Mouse (Mus musculus) heart, adult 18-20 months (tissue): ENCODE data around the gene Lta. TPM values are rescaled to one million over a fixed set of nuclear protein-coding genes. Genes with fewer than 3 reads are reported as not detected.
"Not testable (repeated sequence)": the region's sequence is repeated elsewhere in the genome, so short reads cannot be mapped to it uniquely, and the experiment has no call there.

Experiments
- DNase-seq, 2 experiments: peaks; one replicate each; pipeline ENCODE4 v3.0.0; 2021 to 2022; ENCODE audit warnings: mixed read lengths in 1 of 2
- total RNA-seq, 2 experiments: library from RNA; stranded (reverse); gene quantifications; 2 replicates each; pipeline ENCODE4 v1.2.3; 2021

The Lta gene
- total RNA-seq, 2 experiments from 2014 or later: 1.0 TPM; not detected in 1

DNA sequence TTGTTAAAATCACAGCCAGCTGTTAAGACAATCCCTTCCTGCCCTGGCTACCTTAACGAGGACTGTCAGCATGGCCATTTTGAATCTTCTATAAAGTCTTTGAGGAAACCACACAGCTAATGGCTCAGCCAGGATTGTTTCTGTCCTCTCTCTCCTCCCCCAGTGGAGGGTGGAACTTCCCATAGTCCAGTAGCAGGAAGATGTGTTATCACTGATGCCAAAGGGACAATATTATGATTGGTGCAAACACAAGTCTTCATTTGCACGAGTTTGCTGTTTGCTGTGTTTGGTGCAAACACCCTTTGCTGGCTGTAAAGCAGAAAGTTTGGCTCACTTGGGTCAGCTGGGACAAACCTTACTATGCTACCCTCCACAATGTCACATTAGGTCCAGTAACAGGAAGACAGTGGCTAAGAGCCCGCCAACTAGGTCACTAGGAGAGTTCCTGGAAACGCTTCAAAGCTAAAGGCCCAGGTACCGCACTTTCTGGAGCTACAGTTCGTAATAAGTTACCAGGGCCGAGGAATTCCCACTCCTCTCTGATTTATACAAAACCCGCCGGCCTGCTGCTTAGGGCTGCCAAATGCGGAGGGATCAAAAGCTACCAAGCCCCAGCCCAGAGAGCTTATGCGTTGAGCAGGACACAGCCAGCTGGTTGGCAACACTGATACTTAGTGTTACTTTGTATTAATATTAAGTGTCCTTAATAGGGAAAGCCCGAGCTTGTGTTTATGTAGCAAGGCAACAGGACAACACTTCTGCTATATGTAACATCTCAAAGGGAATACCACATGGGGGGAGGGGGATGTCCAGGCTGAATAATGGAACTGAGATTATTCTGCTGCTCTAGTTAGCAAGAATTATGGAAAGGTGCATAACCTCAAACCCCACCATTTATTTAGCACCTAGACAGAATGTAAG is 35.5 kb upstream of the Lta start:
- DNase-seq: peak; percentile 36 to 58

DNA sequence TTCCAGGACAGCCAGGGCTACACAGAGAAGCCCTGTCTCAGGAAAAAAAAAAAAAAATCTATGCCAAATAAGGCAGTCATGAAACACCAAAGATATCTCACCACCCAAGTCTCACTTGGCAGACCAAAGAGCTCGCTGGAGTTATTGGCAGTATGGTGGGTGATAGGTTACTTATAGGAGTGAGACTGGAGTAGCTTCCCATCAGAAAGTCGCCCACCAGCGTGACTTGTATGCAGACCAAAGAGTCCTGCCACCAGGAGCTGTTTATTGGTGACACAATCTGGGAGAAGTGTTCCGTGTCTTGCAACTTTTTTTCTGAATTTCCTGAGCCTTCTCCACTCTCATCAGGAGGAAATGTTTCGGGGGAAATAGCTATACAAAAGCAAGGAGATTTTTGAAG is 34.5 kb upstream of the Lta start:
- peak in 1 of 2 experiments; percentile 6 for DNase-seq

DNA sequence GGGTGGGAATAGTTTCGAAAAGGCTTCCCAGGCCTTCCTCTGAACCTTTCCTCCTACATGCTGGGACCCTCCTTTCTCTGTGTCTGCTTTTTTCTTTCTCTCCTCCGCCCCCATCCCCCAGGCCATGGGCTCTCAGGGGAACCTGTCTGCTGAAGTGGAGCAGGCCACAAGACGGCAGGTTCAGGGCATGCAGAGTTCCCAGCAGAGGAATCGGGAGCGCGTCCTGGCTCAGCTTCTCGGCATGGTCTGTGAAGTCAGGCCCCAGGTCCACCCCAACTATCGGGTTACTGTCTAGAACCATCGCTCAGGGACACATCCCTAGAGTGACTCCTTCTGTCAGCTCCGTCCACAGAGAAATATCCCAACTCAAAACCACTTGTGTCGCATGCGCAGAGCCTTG is 32.4 kb upstream of the Lta start:
- DNase-seq: peak in 1 of 2 experiments; percentile 4

DNA sequence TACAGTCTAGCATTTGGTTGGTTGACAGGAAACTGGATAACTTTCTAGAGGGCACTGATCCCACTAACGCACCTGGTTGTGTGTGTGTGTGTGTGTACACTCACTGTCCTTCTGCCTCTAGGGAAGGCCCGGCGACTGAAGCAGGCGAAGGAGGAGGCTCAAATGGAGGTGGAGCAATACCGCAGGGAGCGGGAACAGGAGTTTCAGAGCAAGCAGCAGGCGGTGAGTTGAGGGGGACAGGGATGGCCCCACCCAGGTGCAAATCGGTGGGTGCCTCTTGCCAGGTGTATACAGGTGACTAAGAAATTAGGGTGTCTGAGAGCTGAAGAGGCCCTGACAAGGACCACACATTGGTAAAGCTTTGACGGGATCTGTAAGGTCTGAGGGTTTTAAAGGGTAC is 31.8 kb upstream of the Lta start:
- DNase-seq: peak in 1 of 2 experiments; percentile 3

- DNase-seq: peak; percentile 95 to 99
Measured at GRCm38 (mm10) chr17:35236390-35236746, 31.2 kb upstream of the Lta start.

GRCm38 (mm10) chr17:35235614-35236389 is 30.7 kb upstream of the Lta start, which contains the start of gene Nfkbil1:
Gene Nfkbil1 (minus strand): TSS chr17:35235792.
- DNase-seq: peak; percentile 93 to 96

DNA sequence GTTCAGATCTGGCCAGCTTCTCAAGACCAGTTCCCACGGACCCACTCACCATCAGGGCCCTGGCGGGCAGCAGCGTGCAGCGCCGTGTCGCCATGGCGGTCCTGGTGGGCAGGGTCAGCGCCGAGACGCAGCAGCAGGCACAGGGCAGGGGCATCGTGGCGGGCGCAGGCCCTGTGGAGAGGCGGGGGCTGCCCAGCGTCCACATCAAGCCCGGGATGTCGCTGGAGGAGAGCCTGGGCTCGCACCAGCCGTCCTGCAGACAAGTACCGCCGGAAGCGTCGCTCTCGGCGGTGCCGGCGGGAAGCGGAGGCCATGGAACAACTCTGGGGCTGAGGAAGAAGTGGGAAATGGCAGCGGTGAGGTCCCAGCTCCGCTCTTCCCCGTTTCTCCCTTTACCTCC is 29.8 kb upstream of the Lta start:
- peak in 1 of 2 experiments; percentile 63 for DNase-seq

- DNase-seq: not testable (repeated sequence)
Measured at GRCm38 (mm10) chr17:35234090-35234489, 28.9 kb upstream of the Lta start.

DNA sequence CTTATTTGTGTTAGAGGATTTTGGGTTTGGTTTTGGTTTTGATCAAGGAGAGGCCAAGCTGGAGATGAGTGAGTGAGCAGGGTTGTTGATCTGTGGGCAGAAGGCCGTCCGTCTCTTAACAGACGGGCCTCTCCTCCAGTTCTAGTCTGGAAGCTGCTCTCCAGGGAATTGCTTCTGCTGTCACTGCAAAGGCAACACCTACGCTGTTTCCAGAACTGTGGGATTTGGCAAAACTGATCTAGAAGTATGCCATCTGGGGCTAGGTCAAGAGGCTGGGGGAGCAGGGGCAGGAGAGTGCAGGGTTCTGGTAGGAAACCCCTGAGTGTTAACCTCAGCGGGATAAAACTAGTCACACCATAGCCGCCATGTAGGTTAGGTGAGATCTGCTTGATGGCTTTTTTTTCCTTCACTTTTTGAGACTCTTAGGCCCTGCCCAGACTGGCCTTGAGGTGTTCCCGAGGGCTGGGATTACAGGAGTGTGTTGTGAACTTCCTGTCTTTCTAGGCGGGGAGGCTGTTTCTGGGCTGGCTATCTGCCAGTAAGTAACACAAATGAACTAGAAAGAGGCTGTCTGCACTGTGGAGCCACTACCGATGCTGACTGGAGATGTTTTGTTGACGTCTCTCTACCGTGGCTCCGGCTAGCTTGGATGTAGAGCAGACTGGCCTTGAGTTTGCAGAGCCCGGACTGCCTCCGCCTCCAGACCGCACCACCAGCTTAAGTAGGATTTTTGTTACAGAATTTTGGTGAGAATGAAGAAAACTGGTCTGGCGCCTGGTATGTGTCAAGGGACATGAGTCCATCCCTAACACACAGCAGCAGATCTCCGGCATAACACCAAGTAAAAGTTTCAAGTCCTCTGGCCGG is 28.2 kb upstream of the Lta start, which contains the start of gene Atp6v1g2:
Gene Atp6v1g2, plus strand, starts transcription at position 547 of the 867 bp plus-strand sequence.
- peak in 1 of 2 experiments; percentile 59 for DNase-seq

DNA sequence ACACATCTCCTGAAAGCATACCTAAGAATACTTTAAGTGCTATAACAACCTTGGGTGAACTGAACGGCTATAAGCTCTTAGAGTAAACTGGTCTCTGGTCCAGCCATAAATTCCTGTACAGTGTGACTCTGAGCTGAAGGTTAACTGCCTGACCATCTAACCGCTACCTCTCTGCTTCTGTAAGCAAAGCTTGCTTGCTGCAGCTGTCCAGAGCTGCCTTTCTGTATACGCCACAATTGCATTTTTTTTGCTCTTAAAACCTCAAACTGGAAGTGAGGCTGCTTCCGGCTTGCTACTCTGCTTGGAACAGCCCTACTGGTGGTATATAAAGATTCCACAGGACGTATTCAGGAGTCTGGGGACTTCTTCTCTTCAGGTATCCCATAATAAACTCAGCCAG is 27.5 kb upstream of the Lta start:
- DNase-seq: no peak

- peak; percentile 83 to 95 for DNase-seq
Measured at GRCm38 (mm10) chr17:35232043-35232442, 26.9 kb upstream of the Lta start.

DNA sequence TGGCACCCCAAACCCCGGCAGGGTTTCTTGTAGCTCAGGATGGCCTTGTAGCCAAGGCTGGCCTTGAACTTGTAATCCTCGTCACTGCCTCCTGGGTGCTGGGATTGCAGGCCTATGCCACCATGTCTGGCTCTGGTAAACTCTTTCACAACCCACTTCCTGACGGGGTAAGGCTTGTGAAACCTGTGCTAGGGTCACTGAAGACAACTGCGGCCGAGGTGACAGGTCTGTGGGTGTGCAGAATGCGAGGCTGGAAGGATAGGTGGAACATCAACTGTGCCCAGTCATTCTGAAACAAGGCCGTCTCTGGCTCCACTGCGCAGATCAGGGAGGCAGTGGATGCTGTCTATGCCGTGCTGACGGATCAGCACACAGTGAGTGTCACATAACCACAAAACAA is 25.9 kb upstream of the Lta start:
- DNase-seq: no peak

DNA sequence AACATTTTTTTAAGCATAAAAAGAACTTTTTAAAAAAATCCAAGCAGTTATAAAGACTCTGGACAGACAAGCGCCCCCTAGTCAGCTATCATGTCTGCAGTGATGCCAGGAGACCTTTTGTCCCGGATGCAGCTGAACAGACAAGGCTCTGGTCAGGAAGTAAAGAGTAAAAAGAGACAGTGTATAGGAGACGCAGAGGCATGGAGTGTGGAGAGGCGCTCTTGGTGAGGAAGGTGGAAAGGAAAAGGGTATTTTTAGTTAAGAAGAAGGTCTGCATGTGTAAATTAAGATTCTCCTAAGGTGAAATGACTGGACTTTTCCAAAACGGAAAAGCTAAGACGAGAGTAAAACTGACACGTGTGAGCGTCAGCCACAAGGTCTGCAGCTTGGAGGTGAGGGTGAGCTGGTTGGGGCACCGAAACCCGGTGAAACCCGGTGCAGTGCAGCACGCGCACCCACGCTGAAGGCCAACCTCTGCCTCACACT is 21.5 kb upstream of the Lta start:
- no peak for DNase-seq

DNA sequence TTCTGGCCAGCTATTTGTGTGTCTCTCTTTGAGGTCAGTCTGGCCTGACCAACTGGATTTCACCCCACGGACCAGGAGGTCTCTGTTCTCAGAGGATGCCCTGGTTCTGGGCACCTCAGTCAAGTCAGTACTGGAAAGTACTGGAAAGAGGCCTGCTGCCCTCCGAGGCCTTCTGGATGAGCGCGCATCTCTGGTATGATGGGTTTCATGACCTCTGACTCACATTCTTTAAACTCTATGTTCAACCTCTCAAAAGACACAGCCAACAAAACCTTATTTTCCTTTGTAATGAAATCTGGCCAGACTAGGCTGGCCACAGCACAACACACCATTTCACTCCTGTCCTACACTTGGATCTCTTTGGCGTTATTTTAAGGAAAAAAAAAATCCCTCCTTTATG is 20.3 kb upstream of the Lta start:
- no peak for DNase-seq

GRCm38 (mm10) chr17:35224641-35225040 is 19.5 kb upstream of the Lta start:
- no peak for DNase-seq

GRCm38 (mm10) chr17:35222299-35222698 is 17.1 kb upstream of the Lta start:
- DNase-seq: peak in 1 of 2 experiments; percentile 45

- peak; percentile 67 to 82 for DNase-seq
Measured at GRCm38 (mm10) chr17:35220156-35220952, 15.2 kb upstream of the Lta start, which contains the start of gene Gm16181. Gene Gm16181 (plus strand): TSS chr17:35220834.

GRCm38 (mm10) chr17:35219601-35220041 is 14.5 kb upstream of the Lta start:
- DNase-seq: peak in 1 of 2 experiments; percentile 46

DNA sequence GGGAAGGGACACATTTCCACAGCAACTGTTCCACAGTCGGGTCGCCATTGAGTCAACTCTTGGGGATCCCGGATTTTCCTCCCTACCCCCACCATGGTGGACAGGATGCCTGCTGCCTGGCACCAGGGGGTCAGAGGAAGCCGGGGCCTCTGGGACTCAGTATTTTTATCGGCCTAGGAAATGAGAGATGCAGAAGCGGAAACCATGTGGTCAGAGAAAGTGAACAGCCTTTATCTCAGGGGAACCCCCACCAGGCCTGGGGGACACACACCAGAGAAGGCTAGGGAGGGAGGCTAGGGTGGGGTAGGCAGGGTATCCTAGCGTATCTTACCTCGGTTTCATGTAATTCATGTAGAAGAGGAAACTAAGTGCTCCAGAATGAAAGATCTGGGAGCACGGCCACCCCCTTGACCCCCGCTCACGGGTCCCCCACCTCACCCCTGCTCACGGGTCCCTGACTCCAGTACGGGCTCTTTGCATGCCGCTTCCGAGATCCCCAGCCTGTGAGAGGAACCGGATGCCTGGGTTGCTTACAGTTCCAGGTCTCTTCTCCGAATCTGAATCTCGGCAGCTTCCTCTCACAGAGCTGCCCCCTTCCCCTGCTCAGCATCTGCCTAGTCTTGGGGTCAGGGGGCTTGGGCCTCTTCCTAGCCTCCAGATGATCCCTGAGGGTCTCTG is 13.5 kb upstream of the Lta start:
- DNase-seq: peak; percentile 56 to 80

GRCm38 (mm10) chr17:35213071-35213470 is 7.9 kb upstream of the Lta start:
- DNase-seq: no peak
